Mouse (Mus musculus): ENCODE data around the gene Minpp1.

DNA sequence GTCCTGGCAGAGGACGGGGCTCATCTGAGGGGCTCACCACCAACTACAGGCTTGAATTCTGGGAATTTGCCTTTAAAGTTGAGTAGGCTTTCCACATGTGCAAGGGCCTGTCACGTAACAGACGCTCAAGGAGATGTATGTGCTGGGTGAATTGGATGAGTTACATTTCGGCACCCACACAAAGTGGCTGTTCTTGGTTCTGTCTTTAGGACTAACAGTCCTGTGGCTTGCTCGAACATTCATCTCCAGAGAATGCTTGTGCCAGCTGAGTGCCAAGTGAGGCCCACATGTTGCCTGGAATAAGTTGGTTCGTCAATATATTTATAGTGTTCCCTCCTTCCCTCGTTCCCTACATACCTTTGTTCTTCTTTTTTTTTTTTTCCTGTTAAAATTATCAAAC, 44.7 kb downstream of the Minpp1 start:
- no peak for TF ChIP-seq CTCF (IDR thresholded peaks at IDR 0.05; ENCODE audit: control insufficient read depth, insufficient read depth, insufficient replicate concordance, low read depth, low read length)
- TF ChIP-seq POLR2A (IDR thresholded peaks at IDR 0.05; ENCODE audit: control insufficient read depth, low read depth, low read length), result no peak
